Mouse (Mus musculus) splenic B cell, adult 2 months (primary cell): ENCODE data around the gene Mff.

Experiments used
- DNase-seq: peaks from one replicate; pipeline ENCODE4 v3.0.0-alpha.2; 2011; ENCODE audit warnings: low read depth, low spot score
- H3K27me3 ChIP-seq: 2 replicates; pipeline ENCODE4 v1.6.1; 2012; ENCODE audit warnings: mild to moderate bottlenecking, low read length, moderate library complexity, mixed read lengths; ENCODE audit not compliant: control insufficient read depth, poor library complexity, insufficient read depth, severe bottlenecking
- H3K36me3 ChIP-seq: 2 replicates; pipeline ENCODE4 v1.6.1; 2012; ENCODE audit warnings: mild to moderate bottlenecking, low read length, moderate library complexity, mixed read lengths; ENCODE audit not compliant: control insufficient read depth, poor library complexity, insufficient read depth, severe bottlenecking

Gene Mff

GRCm38 (mm10) chr1:82788070-82788469 is 63.4 kb downstream of the Mff start:
- Histone ChIP-seq H3K27me3 (no peaks in the 10 kb centered on the region), H3K36me3 (no peaks in the 10 kb centered on the region)
- DNase-seq = no peak

GRCm38 (mm10) chr1:82791105-82791504 is 66.4 kb downstream of the Mff start:
- no peaks in the 10 kb centered on the region for H3K36me3 ChIP-seq
- H3K27me3 ChIP-seq = no peaks in the 10 kb centered on the region
- no peak for DNase-seq

DNA sequence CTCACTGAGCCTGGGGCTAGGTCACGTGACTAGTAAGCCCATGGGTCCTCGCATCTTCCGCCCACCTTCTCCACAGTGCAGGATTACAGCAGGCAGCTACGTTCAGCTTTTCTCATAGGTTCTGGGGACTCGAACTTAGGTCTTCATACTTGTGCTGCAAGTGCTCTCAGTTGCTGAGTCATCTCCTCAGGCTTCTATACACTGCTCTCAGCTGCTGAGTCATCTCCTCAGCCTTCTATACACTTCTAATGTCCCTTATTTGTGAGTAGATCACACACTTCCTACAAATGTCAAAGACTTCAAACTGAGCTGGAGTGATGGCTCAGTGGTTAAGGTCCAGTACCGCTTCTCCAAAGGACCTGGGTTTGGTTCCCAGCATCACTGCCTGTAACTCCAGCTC is 67.5 kb downstream of the Mff start:
- no peak for DNase-seq
- no peaks in the 10 kb centered on the region for H3K36me3 ChIP-seq
- no peaks in the 10 kb centered on the region for H3K27me3 ChIP-seq

GRCm38 (mm10) chr1:82793110-82793509 is 68.4 kb downstream of the Mff start:
- DNase-seq = no peak
- no peaks in the 10 kb centered on the region for H3K36me3 ChIP-seq
- H3K27me3 ChIP-seq = no peaks in the 10 kb centered on the region

DNA sequence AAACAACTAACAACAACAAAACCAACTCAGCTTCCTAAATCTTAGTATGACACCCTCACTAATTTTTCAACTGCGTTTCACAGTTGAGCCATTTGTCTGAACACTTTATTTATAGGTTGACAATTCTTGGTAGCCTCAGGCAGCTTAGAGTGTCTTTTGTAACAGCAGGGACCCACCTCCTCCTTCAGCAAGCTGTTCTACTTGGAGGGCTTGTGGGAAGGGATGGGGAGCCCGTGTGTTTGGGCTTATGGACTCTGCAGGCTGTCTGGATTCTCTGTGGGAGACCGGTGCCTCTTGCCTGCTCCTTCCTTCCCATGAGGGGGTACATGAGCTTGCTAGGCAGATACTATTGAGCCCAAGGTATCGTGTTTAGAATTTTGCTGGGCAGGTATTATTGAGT is 69.3 kb downstream of the Mff start:
- Histone ChIP-seq H3K36me3 (no peaks in the 10 kb centered on the region), H3K27me3 (no peaks in the 10 kb centered on the region)
- no peak for DNase-seq

GRCm38 (mm10) chr1:82795211-82795610 is 70.5 kb downstream of the Mff start:
- no peak for DNase-seq
- H3K36me3 ChIP-seq = no peaks in the 10 kb centered on the region
- no peaks in the 10 kb centered on the region for H3K27me3 ChIP-seq

GRCm38 (mm10) chr1:82795702-82796443 is 71.2 kb downstream of the Mff start:
- no peaks in the 10 kb centered on the region for H3K27me3 ChIP-seq
- no peak for DNase-seq
- H3K36me3 ChIP-seq = no peaks in the 10 kb centered on the region

GRCm38 (mm10) chr1:82797088-82797487 is 72.4 kb downstream of the Mff start:
- no peaks in the 10 kb centered on the region for H3K27me3 ChIP-seq
- no peak for DNase-seq

DNA sequence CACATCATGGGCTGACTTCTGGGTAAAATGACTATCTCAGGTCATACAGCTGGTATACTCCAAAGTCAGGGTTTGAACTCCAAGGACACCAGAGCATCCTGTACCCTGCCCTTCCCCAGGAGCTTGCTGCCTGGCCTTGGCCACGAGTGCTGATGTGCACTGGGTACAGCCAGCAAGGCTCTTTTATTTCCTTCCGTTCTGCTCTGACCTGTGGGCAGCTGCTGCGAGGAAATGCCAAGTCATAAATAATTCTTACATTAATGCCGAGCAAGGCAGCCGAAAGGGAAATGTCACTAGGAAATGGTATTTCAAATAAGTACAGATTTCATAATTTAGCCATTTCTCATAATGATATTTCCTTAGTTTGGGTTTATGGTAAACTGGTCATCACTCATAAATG is 73.6 kb downstream of the Mff start:
- H3K27me3 ChIP-seq = no peaks in the 10 kb centered on the region
- no peak for DNase-seq

More at GRCm38 (mm10) chr1:82797088-82797487, 72.4 kb downstream of the Mff start:
- H3K36me3 ChIP-seq = no peaks in the 10 kb centered on the region

DNA sequence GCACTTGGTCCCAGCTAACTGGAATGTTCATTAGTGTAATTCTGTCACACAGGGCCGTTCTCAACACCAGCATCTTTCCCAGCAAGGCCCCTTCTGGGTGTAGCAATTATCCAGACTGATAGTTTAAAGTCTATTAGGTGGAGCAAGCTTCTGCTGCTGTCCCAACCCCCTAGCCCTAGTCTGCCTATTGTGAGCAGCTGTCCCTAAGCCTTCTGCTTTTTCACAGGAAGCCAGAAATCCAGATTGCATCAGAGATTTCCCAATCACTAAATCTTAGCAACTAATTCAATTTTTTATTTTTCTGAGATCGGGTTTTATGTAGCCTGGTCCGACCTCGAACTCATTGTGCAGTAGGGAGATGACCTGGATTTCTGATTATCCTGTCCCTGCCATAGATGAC is 74.2 kb downstream of the Mff start:
- DNase-seq = no peak
- no peaks in the 10 kb centered on the region for H3K27me3 ChIP-seq
- H3K36me3 ChIP-seq = no peaks in the 10 kb centered on the region

More for the DNA sequence above, 73.6 kb downstream of the Mff start:
- no peaks in the 10 kb centered on the region for H3K36me3 ChIP-seq

DNA sequence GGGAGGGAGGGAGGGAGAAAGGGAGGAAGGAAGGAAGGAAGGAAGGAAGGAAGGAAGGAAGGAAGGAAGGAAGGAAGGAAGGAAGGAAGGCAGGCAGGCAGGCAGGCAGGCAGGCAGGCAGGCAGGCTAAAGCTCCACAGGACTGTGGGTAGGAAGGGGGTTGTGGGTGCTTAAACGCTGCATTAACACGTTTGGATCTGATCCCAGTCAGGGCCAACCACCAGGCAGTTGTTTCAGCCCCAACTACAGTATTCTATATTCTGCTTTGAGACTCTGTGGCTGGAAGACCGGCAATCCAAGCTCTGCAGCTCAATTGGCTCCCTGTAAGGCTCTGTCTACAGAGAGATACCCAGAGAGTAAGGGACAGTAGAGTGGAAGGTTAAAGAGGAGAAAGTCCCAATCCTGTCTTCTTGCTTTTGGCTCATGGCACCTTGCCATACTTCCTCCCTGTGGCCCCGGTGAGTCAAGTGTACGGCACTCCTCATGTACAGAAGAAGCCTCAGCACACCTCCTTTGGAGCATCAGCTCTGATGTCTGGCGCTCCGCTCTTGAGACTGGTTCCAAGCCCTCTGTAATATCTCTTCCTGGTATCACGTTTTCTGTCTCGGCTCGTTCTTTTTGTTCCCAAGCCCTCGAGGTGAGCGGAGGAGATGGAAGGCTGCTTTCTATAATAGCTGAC is 76.6 kb downstream of the Mff start:
- Histone ChIP-seq H3K36me3 (no peaks in the 10 kb centered on the region), H3K27me3 (no peaks in the 10 kb centered on the region)
- no peak for DNase-seq
